Mouse (Mus musculus): ENCODE measurements around the gene Sult6b1.

DNA sequence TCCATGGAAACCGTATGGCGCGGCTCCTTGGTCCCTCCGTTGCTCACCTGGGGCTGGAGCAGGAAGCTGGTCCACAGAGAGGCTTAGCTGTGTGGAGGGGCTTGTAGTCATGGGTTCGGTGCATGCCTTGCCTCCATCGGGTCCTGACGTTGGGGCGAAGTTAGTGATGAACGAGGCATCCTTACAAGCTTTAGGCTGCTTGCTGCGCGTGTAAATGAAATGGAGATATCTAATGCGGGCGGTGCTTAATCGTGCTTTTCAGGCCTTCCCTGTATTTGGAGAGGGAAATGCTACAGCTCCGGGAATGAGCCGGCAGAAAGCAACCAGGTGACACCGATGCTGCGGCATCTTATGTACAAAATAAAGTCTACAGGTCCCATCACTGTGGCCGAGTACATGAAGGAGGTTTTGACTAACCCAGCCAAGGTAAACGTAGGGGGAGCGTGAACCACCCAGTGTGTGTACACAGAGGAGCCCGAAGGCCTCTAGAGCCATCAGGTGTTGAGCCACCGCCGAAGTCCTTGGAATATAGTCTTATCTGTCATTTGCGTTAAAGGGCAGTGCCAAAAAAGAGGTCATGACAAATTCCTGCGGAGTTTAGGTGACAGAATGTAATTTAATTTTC, 30.5 kb upstream of the Sult6b1 start:
- TF ChIP-seq POLR2A (IDR thresholded peaks at IDR 0.05; ENCODE audit: insufficient read length, low read depth) (no peak), MYOG (IDR thresholded peaks at IDR 0.05; ENCODE audit: control insufficient read depth in 1 of 3, insufficient read depth in 1 of 3, insufficient read length in 2 of 3, low read depth in 2 of 3) (no peak), MAX (IDR thresholded peaks at IDR 0.05; ENCODE audit: low read depth) (no peak), CEBPB (IDR thresholded peaks at IDR 0.05; ENCODE audit: insufficient read depth, poor library complexity, severe bottlenecking) (no peak), MYOD1 (IDR thresholded peaks at IDR 0.05; ENCODE audit: control insufficient read depth in 1 of 3, insufficient read length in 2 of 3, low read depth in 2 of 3) (no peak), E2F4 (IDR thresholded peaks at IDR 0.05; ENCODE audit: insufficient read depth) (no peak), POLR2AphosphoS2 (IDR thresholded peaks at IDR 0.05; ENCODE audit: insufficient read length, low read depth) (no peak), TCF3 (IDR thresholded peaks at IDR 0.05; ENCODE audit: insufficient read length, low read depth) (no peak), TCF12 (IDR thresholded peaks at IDR 0.05; ENCODE audit: insufficient read depth, poor library complexity, severe bottlenecking) (no peak), SRF (IDR thresholded peaks at IDR 0.05; ENCODE audit: control insufficient read depth, insufficient read length, low read depth) (no peak), USF1 (IDR thresholded peaks at IDR 0.05; ENCODE audit: low read depth) (no peak), REST (IDR thresholded peaks at IDR 0.05; ENCODE audit: insufficient read depth, insufficient read length) (no peak)

All from myocyte (in vitro differentiated cells).